Mouse (Mus musculus): Measurements from ENCODE around the gene Tuba4a. TPM values are rescaled to one million over a fixed set of nuclear protein-coding genes. Genes with fewer than 3 reads are reported as not detected.

Tuba4a gene
- total and polyA plus RNA-seq, 2 experiments from 2014 or later, result 142 to 227 TPM

GRCm38 (mm10) chr1:75208967-75209678 lies 10.5 kb downstream of the Tuba4a start:
- peaks cover 23% of the 10 kb centered on the region for H3K4me1 ChIP-seq (ENCODE audit: control insufficient read depth, insufficient read depth)
- H3K9ac ChIP-seq (replicated peaks; ENCODE audit: low read depth, low read length), result peak overlapping the region; percentile 58
- H3K27me3 ChIP-seq (ENCODE audit: control insufficient read depth, insufficient read depth, low read length), result no peaks in the 10 kb centered on the region
- H3K4me3 ChIP-seq (ENCODE audit: low read depth, low read length), result peak overlapping the region; percentile 91
- 10% methylated on average over 34 of the region's 34 CpGs for WGBS
- DNase-seq (ENCODE audit: low spot score), result no peak
- TF ChIP-seq CTCF (IDR thresholded peaks at IDR 0.05; ENCODE audit: low read depth), result no peak
- no peak for TF ChIP-seq EP300 (IDR thresholded peaks at IDR 0.05; ENCODE audit: low read depth)
- peaks cover 18% of the 10 kb centered on the region for H3K36me3 ChIP-seq (replicated peaks; ENCODE audit: control insufficient read depth, insufficient read depth, low read length)
- no peaks in the 10 kb centered on the region for H3K9me3 ChIP-seq (replicated peaks; ENCODE audit: control insufficient read depth, low read length)
- peak overlapping the region; percentile 89 for H3K4me2 ChIP-seq (ENCODE audit: low read depth, low read length)
- ATAC-seq (ENCODE audit: insufficient read depth, low read depth), result no peak
- H3K27ac ChIP-seq (ENCODE audit: low read depth), result no peak overlapping the region

- Histone ChIP-seq H3K27ac (ENCODE audit: low read depth) (no peak overlapping the region), H3K27me3 (ENCODE audit: control insufficient read depth, insufficient read depth, low read length) (no peaks in the 10 kb centered on the region), H3K9me3 (replicated peaks; ENCODE audit: control insufficient read depth, low read length) (no peaks in the 10 kb centered on the region), H3K4me2 (ENCODE audit: low read depth, low read length) (no peak overlapping the region), H3K9ac (replicated peaks; ENCODE audit: low read depth, low read length) (no peak overlapping the region), H3K4me1 (ENCODE audit: control insufficient read depth, insufficient read depth) (no peaks in the 10 kb centered on the region), H3K4me3 (ENCODE audit: low read depth, low read length) (no peak overlapping the region), H3K36me3 (replicated peaks; ENCODE audit: control insufficient read depth, insufficient read depth, low read length) (peaks cover 39% of the 10 kb centered on the region)
- 78% methylated on average over 1 of the region's 1 CpGs for WGBS
- TF ChIP-seq EP300 (IDR thresholded peaks at IDR 0.05; ENCODE audit: low read depth) (no peak), CTCF (IDR thresholded peaks at IDR 0.05; ENCODE audit: low read depth) (no peak)
- DNase-seq (ENCODE audit: low spot score), result no peak
- ATAC-seq (ENCODE audit: insufficient read depth, low read depth), result no peak
Measured at GRCm38 (mm10) chr1:75201236-75201635, 18.4 kb downstream of the Tuba4a start.

- H3K4me2 ChIP-seq (ENCODE audit: low read depth, low read length), result peak overlapping the region; percentile 99
- TF ChIP-seq EP300 (IDR thresholded peaks at IDR 0.05; ENCODE audit: low read depth) (no peak), CTCF (IDR thresholded peaks at IDR 0.05; ENCODE audit: low read depth) (no peak)
- peak; percentile 28 for DNase-seq (ENCODE audit: low spot score)
- peak overlapping the region; percentile 89 for H3K9ac ChIP-seq (replicated peaks; ENCODE audit: low read depth, low read length)
- H3K27ac ChIP-seq (ENCODE audit: low read depth), result peak overlapping the region; percentile 94
- ATAC-seq (ENCODE audit: insufficient read depth, low read depth), result peak; percentile 39
- H3K4me3 ChIP-seq (ENCODE audit: low read depth, low read length), result peak overlapping the region; percentile 85
- H3K4me1 ChIP-seq (ENCODE audit: control insufficient read depth, insufficient read depth), result peaks cover 18% of the 10 kb centered on the region
- H3K36me3 ChIP-seq (replicated peaks; ENCODE audit: control insufficient read depth, insufficient read depth, low read length), result peaks cover 33% of the 10 kb centered on the region
- no peaks in the 10 kb centered on the region for H3K27me3 ChIP-seq (ENCODE audit: control insufficient read depth, insufficient read depth, low read length)
- under 1% methylated on average over 19 of the region's 19 CpGs for WGBS
- H3K9me3 ChIP-seq (replicated peaks; ENCODE audit: control insufficient read depth, low read length), result no peaks in the 10 kb centered on the region
Measured at GRCm38 (mm10) chr1:75192452-75192851, 27.2 kb downstream of the Tuba4a start.

GRCm38 (mm10) chr1:75191622-75192402 lies 27.9 kb downstream of the Tuba4a start, which contains the start of the genes Ankzf1 and Atg9a:
Ankzf1 (plus strand) TSS chr1:75192151.
Atg9a (minus strand) TSS chr1:75192196.
- Histone ChIP-seq H3K4me1 (ENCODE audit: control insufficient read depth, insufficient read depth) (peaks cover 18% of the 10 kb centered on the region), H3K27me3 (ENCODE audit: control insufficient read depth, insufficient read depth, low read length) (no peaks in the 10 kb centered on the region), H3K27ac (ENCODE audit: low read depth) (peak within 1 kb of the TSS; percentile 94), H3K4me3 (ENCODE audit: low read depth, low read length) (peak within 1 kb of the TSS; percentile 85), H3K36me3 (replicated peaks; ENCODE audit: control insufficient read depth, insufficient read depth, low read length) (peaks cover 33% of the 10 kb centered on the region), H3K9me3 (replicated peaks; ENCODE audit: control insufficient read depth, low read length) (no peaks in the 10 kb centered on the region), H3K9ac (replicated peaks; ENCODE audit: low read depth, low read length) (peak within 1 kb of the TSS; percentile 89), H3K4me2 (ENCODE audit: low read depth, low read length) (peak within 1 kb of the TSS; percentile 99)
- TF ChIP-seq EP300 (IDR thresholded peaks at IDR 0.05; ENCODE audit: low read depth) (0 out of 2 replicates have a peak, but pooled peaks have one; percentile 24), CTCF (IDR thresholded peaks at IDR 0.05; ENCODE audit: low read depth) (no peak; the same call in 1 of the 2 replicates)
- WGBS, result under 1% methylated on average over 56 of the region's 56 CpGs
- peak; percentile 99 for DNase-seq (ENCODE audit: low spot score)
- peak; percentile 99 for ATAC-seq (ENCODE audit: insufficient read depth, low read depth)

- DNase-seq (ENCODE audit: low spot score) (no peak), ATAC-seq (ENCODE audit: insufficient read depth, low read depth) (no peak; the same call in 1 of the 2 replicates)
- H3K27me3 ChIP-seq (ENCODE audit: control insufficient read depth, insufficient read depth, low read length), result no peaks in the 10 kb centered on the region
- peak overlapping the region; percentile 85 for H3K4me3 ChIP-seq (ENCODE audit: low read depth, low read length)
- no peak for TF ChIP-seq EP300 (IDR thresholded peaks at IDR 0.05; ENCODE audit: low read depth)
- no peak for TF ChIP-seq CTCF (IDR thresholded peaks at IDR 0.05; ENCODE audit: low read depth)
- 39% methylated on average over 5 of the region's 5 CpGs for WGBS
- H3K9ac ChIP-seq (replicated peaks; ENCODE audit: low read depth, low read length), result peak overlapping the region; percentile 89
- peak overlapping the region; percentile 94 for H3K27ac ChIP-seq (ENCODE audit: low read depth)
- H3K9me3 ChIP-seq (replicated peaks; ENCODE audit: control insufficient read depth, low read length), result no peaks in the 10 kb centered on the region
- peaks cover 18% of the 10 kb centered on the region for H3K4me1 ChIP-seq (ENCODE audit: control insufficient read depth, insufficient read depth)
- peaks cover 33% of the 10 kb centered on the region for H3K36me3 ChIP-seq (replicated peaks; ENCODE audit: control insufficient read depth, insufficient read depth, low read length)
- H3K4me2 ChIP-seq (ENCODE audit: low read depth, low read length), result peak overlapping the region; percentile 86
Measured at GRCm38 (mm10) chr1:75191258-75191621, 28.4 kb downstream of the Tuba4a start.

All from heart, postnatal 0 days (tissue).